Mouse (Mus musculus) erythroblast, embryonic 14.5 days (primary cell): Measurements from ENCODE around the gene Card6. TPM values are rescaled to one million over a fixed set of nuclear protein-coding genes. Genes with fewer than 3 reads are reported as not detected.

Source experiments
- H3K27me3 ChIP-seq: 2 replicates; pipeline ENCODE4 v1.6.1; 2012; ENCODE audit warnings: inconsistent platforms; ENCODE audit not compliant: control insufficient read depth
- H3K36me3 ChIP-seq: 2 replicates; pipeline ENCODE4 v1.6.1; 2012; ENCODE audit warnings: mild to moderate bottlenecking, inconsistent platforms; ENCODE audit not compliant: control insufficient read depth
- H3K4me1 ChIP-seq: 2 replicates; pipeline ENCODE4 v1.6.1; 2012; ENCODE audit warnings: inconsistent platforms; ENCODE audit not compliant: control insufficient read depth
- H3K4me3 ChIP-seq: replicated peaks from 2 replicates; pipeline ENCODE3; 2012; ENCODE audit warnings: moderate library complexity, mild to moderate bottlenecking, inconsistent platforms
- H3K9me3 ChIP-seq: 2 replicates; pipeline ENCODE4 v1.6.1; 2012; ENCODE audit warnings: low read length, inconsistent platforms, mixed read lengths; ENCODE audit not compliant: control insufficient read depth
- GATA1 ChIP-seq: IDR thresholded peaks from 2 replicates; pipeline ENCODE4 v1.6.1; 2012; ENCODE audit warnings: low read length, inconsistent platforms, mixed read lengths
- TAL1 ChIP-seq: IDR thresholded peaks from 3 replicates; pipeline ENCODE4 v1.6.1; 2012; ENCODE audit warnings: low read length, inconsistent platforms, mixed read lengths
- polyA plus RNA-seq: library from polyadenylated mRNA; stranded (reverse); fragments of >175 nt; gene quantifications from 2 replicates; pipeline ENCODE4 v1.2.3, GENCODE M21; 2012

Card6 gene
- polyA plus RNA-seq, 1 experiment, result 0.01 TPM

DNA sequence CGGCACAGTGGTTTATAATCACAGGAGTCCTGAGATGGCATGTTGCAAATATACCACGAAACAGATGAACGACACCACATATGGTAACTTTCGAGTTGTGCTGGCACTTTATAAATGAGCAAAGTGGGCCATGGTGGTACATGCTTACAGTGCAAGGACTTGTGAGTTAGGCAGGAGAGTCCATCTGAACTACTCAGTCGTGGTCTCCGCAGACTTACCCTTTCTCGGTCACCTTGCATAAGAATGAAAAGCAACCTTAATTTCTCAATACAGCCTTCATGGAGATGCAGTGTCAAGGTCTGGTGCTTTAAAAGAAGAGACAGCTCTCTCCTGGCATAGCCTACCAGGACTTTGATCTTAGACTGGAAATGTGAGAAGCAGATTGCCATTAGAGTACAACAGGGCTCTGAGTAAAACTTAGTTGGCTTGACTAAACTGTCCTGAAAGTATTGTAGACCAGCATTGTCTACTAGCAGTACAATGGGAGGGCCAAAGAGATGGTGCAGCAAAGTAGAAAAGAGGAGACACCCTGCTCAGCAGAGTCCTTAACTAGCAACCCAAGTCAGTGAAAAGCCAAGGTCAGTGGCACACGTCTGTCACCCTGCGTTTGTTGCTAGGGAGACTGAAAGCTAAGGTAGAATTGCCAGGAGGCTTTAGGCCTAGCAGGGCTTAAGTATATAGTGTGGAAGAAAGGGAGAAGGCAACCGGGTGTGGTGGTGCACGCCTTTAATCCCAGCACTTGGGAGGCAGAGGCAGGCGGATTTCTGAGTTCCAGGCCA, 13.4 kb upstream of the Card6 start:
- no peaks in the 10 kb centered on the region for H3K9me3 ChIP-seq
- no peak for TF ChIP-seq TAL1
- TF ChIP-seq GATA1, result no peak
- no peaks in the 10 kb centered on the region for H3K27me3 ChIP-seq
- peaks cover 86% of the 10 kb centered on the region for H3K36me3 ChIP-seq
- peaks cover 40% of the 10 kb centered on the region for H3K4me1 ChIP-seq
- no peak overlapping the region for H3K4me3 ChIP-seq

DNA sequence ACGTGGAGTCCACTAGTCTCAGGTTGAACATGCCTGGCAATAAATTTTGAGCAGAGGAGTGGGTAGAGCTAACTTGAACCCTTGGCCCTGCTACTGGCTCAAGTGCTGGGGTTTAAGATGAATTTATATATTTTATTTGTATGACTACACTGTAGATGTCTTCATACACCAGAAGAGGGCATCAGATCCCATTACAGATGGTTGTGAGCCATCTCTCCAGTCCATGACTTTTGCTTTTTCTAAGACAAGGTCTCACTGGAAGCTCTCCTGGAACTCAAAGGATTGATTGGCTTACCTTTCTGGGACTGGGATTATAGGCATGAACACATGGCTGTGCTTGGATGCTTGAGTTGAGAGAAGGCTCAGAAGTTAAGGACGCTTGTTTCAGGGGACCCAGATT, 11.4 kb upstream of the Card6 start:
- Histone ChIP-seq H3K9me3 (no peaks in the 10 kb centered on the region), H3K4me1 (peaks cover 49% of the 10 kb centered on the region), H3K4me3 (no peak overlapping the region), H3K36me3 (peaks cover 79% of the 10 kb centered on the region), H3K27me3 (no peaks in the 10 kb centered on the region)
- no peak for TF ChIP-seq GATA1
- TF ChIP-seq TAL1, result no peak

- H3K9me3 ChIP-seq, result no peaks in the 10 kb centered on the region
- peaks cover 54% of the 10 kb centered on the region for H3K4me1 ChIP-seq
- TF ChIP-seq TAL1 (no peak), GATA1 (no peak)
- no peak overlapping the region for H3K4me3 ChIP-seq
- H3K27me3 ChIP-seq, result no peaks in the 10 kb centered on the region
- H3K36me3 ChIP-seq, result peaks cover 73% of the 10 kb centered on the region
Observed at GRCm38 (mm10) chr15:5119192-5119591, 10.9 kb upstream of the Card6 start.

GRCm38 (mm10) chr15:5118626-5119025, 10.3 kb upstream of the Card6 start:
- H3K36me3 ChIP-seq, result peaks cover 69% of the 10 kb centered on the region
- H3K4me3 ChIP-seq, result peak overlapping the region; percentile 79
- H3K9me3 ChIP-seq, result no peaks in the 10 kb centered on the region
- TF ChIP-seq GATA1, result no peak
- TF ChIP-seq TAL1, result no peak
- H3K4me1 ChIP-seq, result peaks cover 58% of the 10 kb centered on the region
- no peaks in the 10 kb centered on the region for H3K27me3 ChIP-seq

DNA sequence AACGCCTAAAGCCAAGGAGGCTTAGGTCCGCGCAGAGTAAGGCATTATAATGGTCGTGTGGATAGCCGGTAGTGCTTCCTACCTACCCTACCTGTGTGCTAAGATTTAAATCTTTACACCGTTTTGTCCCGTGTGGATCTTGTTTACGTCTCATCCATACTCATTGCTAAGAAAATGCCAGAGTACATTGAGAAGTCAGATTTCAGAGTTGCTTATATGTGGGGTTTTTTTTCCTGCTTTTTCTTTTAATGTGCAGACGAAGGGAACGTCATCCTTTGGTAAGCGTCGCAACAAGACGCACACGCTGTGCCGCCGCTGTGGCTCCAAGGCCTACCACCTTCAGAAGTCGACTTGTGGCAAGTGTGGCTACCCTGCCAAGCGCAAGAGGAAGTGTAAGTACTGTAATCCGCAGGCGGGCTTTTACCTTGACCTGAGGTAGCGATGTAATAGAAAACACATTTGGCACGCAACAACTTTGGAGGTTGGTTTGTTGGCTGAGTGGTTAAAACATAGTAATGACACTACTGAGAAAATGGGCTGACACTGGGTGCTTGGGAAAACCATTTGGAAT, 8.8 kb upstream of the Card6 start:
- Histone ChIP-seq H3K36me3 (peaks cover 54% of the 10 kb centered on the region), H3K27me3 (no peaks in the 10 kb centered on the region), H3K4me1 (peaks cover 73% of the 10 kb centered on the region), H3K9me3 (no peaks in the 10 kb centered on the region), H3K4me3 (peak overlapping the region; percentile 79)
- no peak for TF ChIP-seq GATA1
- TF ChIP-seq TAL1, result no peak

DNA sequence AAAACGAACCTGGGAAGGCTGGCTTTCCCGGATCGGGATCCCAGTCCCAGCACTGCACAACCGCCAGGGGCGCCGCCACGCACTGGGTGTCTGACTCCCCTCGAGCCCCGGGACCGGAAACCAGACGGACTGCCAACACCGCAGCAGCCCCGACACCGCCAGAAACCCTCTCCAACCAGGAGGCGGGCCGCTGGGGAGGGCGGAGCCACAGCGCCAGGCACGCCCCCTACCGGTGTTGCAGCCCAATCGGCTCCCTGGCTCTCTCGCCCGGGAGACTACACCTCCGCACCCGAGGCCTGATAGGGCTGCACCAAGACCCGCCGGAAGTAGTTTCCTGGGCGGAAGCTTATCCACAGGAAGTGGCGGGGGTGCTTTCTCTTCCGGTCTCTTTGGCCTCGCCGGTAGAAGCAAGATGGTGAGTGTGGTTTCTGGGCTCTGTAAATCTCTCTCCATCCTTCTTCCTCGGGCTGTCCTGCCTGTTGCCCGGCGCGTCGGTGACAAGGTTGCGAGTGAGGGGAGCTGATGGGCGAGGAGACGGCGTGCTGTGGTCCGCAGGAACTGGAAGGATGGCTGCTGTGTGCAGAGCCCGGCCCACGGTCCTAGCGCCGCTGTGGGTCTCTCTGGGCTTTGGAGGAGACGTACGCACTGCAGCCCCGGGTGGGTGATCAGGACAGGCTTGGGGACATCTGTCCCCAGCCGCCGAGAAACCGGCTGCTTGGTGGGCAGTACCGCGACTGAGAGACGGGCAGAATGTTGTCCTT, 8.1 kb upstream of the Card6 start, which contains the start of gene Rpl37:
Rpl37 (plus strand) TSS at position 376 of the 761 bp plus-strand sequence.
- no peaks in the 10 kb centered on the region for H3K9me3 ChIP-seq
- H3K36me3 ChIP-seq, result peaks cover 47% of the 10 kb centered on the region
- H3K4me1 ChIP-seq, result peaks cover 75% of the 10 kb centered on the region
- H3K27me3 ChIP-seq, result no peaks in the 10 kb centered on the region
- peak within 1 kb of the TSS; percentile 79 for H3K4me3 ChIP-seq
- TF ChIP-seq TAL1 (no peak), GATA1 (no peak)

DNA sequence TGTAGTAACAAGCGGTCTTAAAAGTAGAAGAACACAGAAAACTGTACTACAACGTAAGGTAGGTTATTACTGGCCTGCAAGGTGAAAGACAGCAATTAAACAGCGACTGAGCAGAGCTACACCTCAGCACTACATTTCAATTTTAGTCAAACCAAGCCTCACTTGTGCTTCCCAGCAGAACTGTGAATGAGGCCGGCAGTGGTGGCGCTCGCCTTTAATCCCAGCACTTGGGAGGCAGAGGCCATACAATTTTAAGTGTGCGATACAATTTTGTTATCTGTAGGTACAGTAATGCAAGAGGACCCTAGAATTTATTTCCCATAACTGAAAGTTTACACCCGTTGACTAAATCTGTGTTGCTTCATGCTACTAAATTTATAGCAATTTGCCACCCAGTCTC, 6.8 kb upstream of the Card6 start:
- Histone ChIP-seq H3K4me3 (peak overlapping the region; percentile 79), H3K36me3 (peaks cover 34% of the 10 kb centered on the region), H3K9me3 (no peaks in the 10 kb centered on the region), H3K27me3 (peaks cover under 1% of the 10 kb centered on the region), H3K4me1 (peaks cover 69% of the 10 kb centered on the region)
- TF ChIP-seq GATA1 (no peak), TAL1 (no peak)

DNA sequence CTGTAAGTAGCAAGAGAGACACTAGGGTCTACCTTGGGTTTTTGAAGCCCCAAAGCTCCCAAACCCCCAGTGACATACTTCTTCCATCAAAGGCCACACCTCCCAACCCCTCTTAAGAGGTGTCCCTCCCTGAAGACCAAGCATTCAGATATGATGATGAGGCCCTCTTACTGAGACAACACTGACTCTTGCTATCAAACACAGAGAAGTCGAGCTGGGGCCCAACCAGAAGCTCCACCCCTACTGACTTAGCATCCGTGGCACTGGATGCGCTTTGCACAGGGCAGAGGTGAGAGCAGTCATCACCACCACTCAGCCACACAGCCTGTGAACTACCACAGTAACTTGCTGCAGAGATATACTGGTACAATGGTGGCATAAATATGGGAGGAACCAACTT, 4.3 kb upstream of the Card6 start:
- no peak for TF ChIP-seq GATA1
- TF ChIP-seq TAL1, result no peak
- Histone ChIP-seq H3K27me3 (peaks cover 18% of the 10 kb centered on the region), H3K4me3 (peak overlapping the region; percentile 29), H3K9me3 (no peaks in the 10 kb centered on the region), H3K4me1 (peaks cover 55% of the 10 kb centered on the region), H3K36me3 (peaks cover 9% of the 10 kb centered on the region)

DNA sequence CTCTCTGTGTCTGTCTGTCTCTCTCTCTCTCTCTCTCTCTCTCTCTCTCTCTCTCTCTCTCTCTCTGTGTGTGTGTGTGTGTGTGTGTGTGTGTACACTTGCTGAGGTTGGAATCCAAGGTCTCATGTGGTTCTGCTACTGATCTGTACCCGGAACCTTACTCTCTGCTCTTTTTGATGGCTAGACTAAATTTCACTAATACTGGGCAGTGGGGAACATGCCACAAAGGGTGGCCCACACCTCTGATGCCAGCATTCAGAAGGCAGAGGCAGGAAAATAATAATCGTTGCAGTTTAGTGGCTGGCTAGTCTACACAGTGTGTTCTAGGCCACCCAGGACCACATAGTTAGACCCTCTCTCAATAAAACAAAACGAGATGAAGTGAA, 309 bp upstream of the Card6 start:
- Histone ChIP-seq H3K4me1 (peaks cover 31% of the 10 kb centered on the region), H3K36me3 (no peaks in the 10 kb centered on the region), H3K9me3 (no peaks in the 10 kb centered on the region), H3K27me3 (peaks cover 36% of the 10 kb centered on the region), H3K4me3 (no peak overlapping the region)
- TF ChIP-seq GATA1 (no peak), TAL1 (no peak)

DNA sequence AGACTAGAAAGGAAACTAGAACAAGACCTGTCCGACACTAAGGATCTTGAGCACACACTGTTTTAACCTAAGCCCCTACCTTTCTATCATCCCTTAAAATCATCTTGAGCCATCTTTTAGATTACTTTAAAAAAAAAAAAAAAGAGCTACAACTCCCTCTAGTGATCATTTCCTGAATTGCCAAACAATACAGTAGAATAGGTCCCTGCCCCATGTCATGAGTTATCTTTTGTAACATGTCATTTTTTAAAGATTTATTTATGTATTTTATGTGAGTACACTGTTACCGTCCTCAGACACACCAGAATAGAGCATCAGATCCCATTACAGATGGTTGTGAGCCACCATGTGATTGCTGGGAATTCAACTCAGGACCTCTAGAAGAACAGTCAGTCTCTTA, 2.0 kb downstream of the Card6 start:
- peaks cover 10% of the 10 kb centered on the region for H3K4me1 ChIP-seq
- TF ChIP-seq TAL1 (no peak), GATA1 (no peak)
- H3K36me3 ChIP-seq, result no peaks in the 10 kb centered on the region; the same call in 1 of the 2 replicates
- peaks cover 38% of the 10 kb centered on the region for H3K27me3 ChIP-seq
- no peak overlapping the region for H3K4me3 ChIP-seq
- no peaks in the 10 kb centered on the region for H3K9me3 ChIP-seq
